Mouse (Mus musculus) limb, embryonic 15.5 days (tissue): ENCODE data around the gene Hsf4. TPM values are rescaled to one million over a fixed set of nuclear protein-coding genes. Genes with fewer than 3 reads are reported as not detected.

Experiments used
- ATAC-seq: fragments of 200-750 bp; cut with Nextera tagmentation; 2 replicates; pipeline ENCODE4 v1.8.0; 2017; ENCODE audit warnings: low read depth, moderate TSS enrichment; ENCODE audit not compliant: insufficient number of reproducible peaks, low FRiP score, low TSS enrichment
- H3K27ac ChIP-seq: fragments of 300-500 bp; sonication (generic); 2 replicates; pipeline ENCODE4 v1.5.1; 2015; ENCODE audit warnings: moderate library complexity, mild to moderate bottlenecking, inconsistent platforms
- H3K27me3 ChIP-seq: fragments of 300-500 bp; sonication (generic); 2 replicates; pipeline ENCODE4 v1.6.1; 2015; ENCODE audit warnings: inconsistent platforms
- H3K36me3 ChIP-seq: fragments of 300-500 bp; sonication (generic); 2 replicates; pipeline ENCODE4 v1.6.1; 2015; ENCODE audit warnings: inconsistent platforms
- H3K4me1 ChIP-seq: fragments of 300-500 bp; sonication (generic); 2 replicates; pipeline ENCODE4 v1.6.1; 2015; ENCODE audit warnings: inconsistent platforms
- H3K4me2 ChIP-seq: fragments of 300-500 bp; sonication (generic); 2 replicates; pipeline ENCODE4 v1.6.1; 2015; ENCODE audit warnings: mild to moderate bottlenecking, inconsistent platforms
- H3K4me3 ChIP-seq: fragments of 300-500 bp; sonication (generic); 2 replicates; pipeline ENCODE4 v1.5.1; 2015; ENCODE audit warnings: mild to moderate bottlenecking, inconsistent platforms
- H3K9ac ChIP-seq: fragments of 300-500 bp; sonication (generic); 2 replicates; pipeline ENCODE4 v1.6.1; 2015; ENCODE audit warnings: inconsistent platforms
- H3K9me3 ChIP-seq: fragments of 300-500 bp; sonication (generic); 2 replicates; pipeline ENCODE4 v1.6.1; 2016; ENCODE audit warnings: inconsistent platforms
- WGBS: fragments of 180-500 bp; shearing (Covaris S2); methylation state at CpG from one replicate; pipeline ENCODE4 v1.1.7; 2015; 5-methylcytosine and 5-hydroxymethylcytosine counted together
- microRNA counts: library from miRNA; unstranded; fragments of <30 nt; microRNA quantifications from one replicate; lab custom pipeline; 2016
- microRNA-seq: library from miRNA; unstranded; fragments of <30 nt; microRNA quantifications from one replicate; pipeline ENCODE4, GENCODE M21; 2016
- polyA plus RNA-seq: library from polyadenylated mRNA; unstranded; fragments of >200 nt; fragmentation: Nextera tagmentation; extraction: Ambion mirVana; gene quantifications from 2 replicates; pipeline ENCODE4 v1.2.1, GENCODE M21; 2015

Hsf4 gene
- polyA plus RNA-seq, 1 experiment from 2014 or later = 0.33 TPM

DNA sequence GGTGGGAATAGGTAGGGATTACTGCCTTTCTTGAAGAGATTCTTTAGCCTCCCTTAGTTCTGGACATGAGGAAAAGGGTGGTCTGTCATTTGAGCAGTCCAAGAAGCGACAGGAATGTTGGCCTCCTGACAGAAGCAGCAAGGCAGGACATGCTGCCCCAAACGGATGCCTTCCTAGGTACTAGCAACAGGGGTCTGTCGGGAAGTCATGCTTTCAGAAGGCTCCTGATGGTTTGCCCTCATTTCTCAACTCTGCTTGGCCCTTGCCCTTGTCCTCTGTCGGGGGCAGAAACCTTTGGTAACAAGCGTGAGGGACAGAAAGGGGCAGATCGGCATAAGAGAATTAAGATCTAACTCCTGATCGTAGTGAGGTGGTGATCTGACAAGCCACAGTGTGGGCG lies 40.5 kb downstream of the Hsf4 start:
- Histone ChIP-seq H3K9ac (no peak overlapping the region), H3K4me3 (no peak overlapping the region), H3K36me3 (peaks cover 76% of the 10 kb centered on the region), H3K27me3 (no peaks in the 10 kb centered on the region), H3K4me2 (no peak overlapping the region), H3K4me1 (peaks cover 14% of the 10 kb centered on the region), H3K27ac (no peak overlapping the region), H3K9me3 (no peaks in the 10 kb centered on the region)
- 84% methylated on average over 8 of the region's 8 CpGs for WGBS
- ATAC-seq = no peak

DNA sequence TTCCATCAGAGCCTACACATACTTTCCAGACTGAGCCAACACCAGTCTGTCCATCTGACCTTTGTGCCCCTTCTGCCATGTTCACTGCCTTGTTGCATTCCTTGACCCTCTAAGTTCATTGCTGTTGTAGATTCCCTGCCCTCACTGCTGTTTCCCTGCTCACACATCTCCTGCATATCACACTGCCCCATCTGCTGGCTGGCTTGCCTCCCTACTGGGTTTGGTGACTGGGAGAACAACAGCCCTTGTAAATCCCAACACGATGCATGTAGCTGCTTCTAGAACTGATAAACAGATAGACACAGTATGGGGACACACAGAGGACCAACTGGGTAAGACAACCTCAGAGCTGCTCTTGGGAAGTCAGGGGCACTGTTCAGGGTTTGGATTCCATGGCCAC lies 42.1 kb downstream of the Hsf4 start:
- WGBS = 88% methylated on average over 1 of the region's 1 CpGs
- H3K4me3 ChIP-seq = no peak overlapping the region
- ATAC-seq = no peak
- H3K4me1 ChIP-seq = no peaks in the 10 kb centered on the region
- no peak overlapping the region for H3K9ac ChIP-seq
- no peaks in the 10 kb centered on the region for H3K9me3 ChIP-seq
- H3K36me3 ChIP-seq = peaks cover 89% of the 10 kb centered on the region
- no peaks in the 10 kb centered on the region for H3K27me3 ChIP-seq
- no peak overlapping the region for H3K27ac ChIP-seq
- no peak overlapping the region for H3K4me2 ChIP-seq

DNA sequence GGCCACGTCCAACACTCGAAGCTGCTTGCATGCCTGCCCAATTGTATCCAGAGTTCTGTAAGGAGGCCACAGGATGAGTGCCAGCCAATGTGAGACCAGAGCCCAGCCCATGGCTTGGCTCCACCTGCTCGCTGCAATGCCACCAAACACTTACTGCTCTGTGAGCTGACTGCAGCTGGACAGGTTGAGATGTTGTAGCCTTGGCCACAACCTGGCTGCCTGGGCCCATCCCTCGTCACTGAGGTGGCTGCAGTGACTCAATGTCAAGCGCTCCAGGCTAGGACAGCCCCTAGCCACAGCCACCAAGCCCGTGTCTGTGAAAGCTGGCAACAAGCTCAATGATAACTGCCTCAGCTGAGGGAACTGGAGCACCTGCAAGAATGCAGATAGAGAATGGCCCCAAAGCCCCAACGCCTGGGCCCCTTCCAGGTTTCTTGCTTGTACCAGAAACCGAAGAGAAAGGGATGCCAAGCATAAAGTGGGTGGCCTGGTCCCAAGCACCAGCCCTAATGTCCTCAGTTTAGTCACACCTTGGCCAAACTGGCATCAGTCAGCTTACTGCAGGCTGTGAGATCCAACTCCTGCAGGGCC lies 43.4 kb downstream of the Hsf4 start:
- H3K27ac ChIP-seq = no peak overlapping the region
- H3K4me2 ChIP-seq = no peak overlapping the region
- 89% methylated on average over 8 of the region's 8 CpGs for WGBS
- H3K27me3 ChIP-seq = no peaks in the 10 kb centered on the region
- no peak overlapping the region for H3K9ac ChIP-seq
- no peak for ATAC-seq
- peaks cover 92% of the 10 kb centered on the region for H3K36me3 ChIP-seq
- no peaks in the 10 kb centered on the region for H3K4me1 ChIP-seq
- no peaks in the 10 kb centered on the region for H3K9me3 ChIP-seq
- H3K4me3 ChIP-seq = no peak overlapping the region

DNA sequence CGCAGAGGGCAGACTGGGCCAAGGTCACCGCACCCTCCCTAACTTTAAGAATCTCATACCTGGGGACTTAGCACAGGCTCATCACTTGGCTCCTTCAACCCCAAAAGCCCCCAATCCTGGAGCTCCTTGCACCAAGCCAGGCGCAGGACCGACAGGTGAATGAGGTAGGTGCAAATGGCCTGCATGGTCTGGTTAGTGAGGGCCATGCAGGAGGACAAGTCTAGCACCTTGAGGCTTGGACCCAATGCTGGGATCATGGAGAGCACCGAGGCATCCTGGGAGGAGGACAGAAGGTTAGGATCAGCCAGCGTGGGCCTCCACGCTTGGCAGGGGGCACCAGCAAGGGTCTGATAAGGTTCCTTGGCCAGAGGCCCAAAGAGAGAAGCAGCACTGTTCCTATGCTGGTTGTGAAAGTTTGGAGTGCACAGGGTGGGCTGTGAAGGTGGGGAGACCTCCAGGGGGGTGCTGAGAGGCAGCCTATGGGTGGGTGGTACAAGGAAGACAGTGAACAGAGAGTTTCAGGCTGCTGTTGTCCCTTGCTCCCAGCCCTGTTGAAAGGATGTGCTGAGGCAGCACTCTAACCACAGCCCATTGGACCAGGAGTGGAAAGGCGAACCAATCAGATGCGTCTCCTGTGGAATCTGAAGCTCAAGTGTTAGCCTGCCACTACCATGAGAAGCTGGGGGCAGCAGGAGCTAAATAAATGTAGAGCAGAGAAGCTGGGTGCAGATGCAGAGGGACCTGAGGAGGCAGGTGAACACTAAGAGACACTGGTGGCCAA lies 44.2 kb downstream of the Hsf4 start:
- WGBS = 85% methylated on average over 9 of the region's 9 CpGs
- Histone ChIP-seq H3K27ac (no peak overlapping the region), H3K4me2 (no peak overlapping the region), H3K27me3 (no peaks in the 10 kb centered on the region), H3K9me3 (no peaks in the 10 kb centered on the region), H3K9ac (no peak overlapping the region), H3K4me1 (no peaks in the 10 kb centered on the region), H3K36me3 (peaks cover 91% of the 10 kb centered on the region), H3K4me3 (no peak overlapping the region)
- no peak for ATAC-seq

DNA sequence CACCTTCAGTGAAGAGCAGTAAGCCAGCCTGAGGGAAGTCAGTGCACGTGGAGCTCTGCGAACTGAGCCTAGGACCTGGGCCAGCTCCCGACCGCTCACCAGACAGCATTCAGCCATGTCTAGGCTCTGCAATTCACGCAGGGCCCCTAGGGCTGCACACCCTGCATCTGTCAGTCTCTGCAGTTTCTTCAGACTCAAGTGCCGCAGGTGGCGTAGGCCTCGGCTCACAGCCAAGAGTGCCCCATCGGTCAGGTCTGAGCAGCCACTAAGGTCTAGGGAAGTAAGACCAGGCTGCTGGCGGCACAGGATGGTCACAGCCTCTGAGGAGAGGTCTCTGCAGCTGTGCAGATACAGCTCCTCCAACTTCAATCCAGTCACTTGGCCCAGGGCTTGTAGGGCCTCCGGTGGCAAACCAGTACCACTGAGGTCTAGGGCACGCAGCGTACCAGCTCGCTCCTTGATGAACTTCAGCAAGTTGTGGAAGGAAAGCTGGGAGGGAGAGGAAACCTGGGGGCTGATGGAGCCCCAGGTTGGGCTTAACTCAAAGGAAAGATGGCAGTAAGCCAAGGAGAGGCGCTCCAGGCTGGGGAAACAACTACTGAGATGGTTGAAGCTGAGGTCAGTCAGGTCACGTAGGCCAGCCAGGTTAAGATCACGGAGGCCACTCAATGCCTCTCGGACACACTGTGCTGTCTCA lies 45.6 kb downstream of the Hsf4 start:
- no peaks in the 10 kb centered on the region for H3K4me1 ChIP-seq
- H3K27ac ChIP-seq = no peak overlapping the region
- no peak overlapping the region for H3K9ac ChIP-seq
- ATAC-seq = no peak
- H3K27me3 ChIP-seq = no peaks in the 10 kb centered on the region
- H3K4me2 ChIP-seq = no peak overlapping the region
- H3K4me3 ChIP-seq = no peak overlapping the region
- WGBS = 84% methylated on average over 18 of the region's 18 CpGs
- no peaks in the 10 kb centered on the region for H3K9me3 ChIP-seq
- peaks cover 92% of the 10 kb centered on the region for H3K36me3 ChIP-seq

DNA sequence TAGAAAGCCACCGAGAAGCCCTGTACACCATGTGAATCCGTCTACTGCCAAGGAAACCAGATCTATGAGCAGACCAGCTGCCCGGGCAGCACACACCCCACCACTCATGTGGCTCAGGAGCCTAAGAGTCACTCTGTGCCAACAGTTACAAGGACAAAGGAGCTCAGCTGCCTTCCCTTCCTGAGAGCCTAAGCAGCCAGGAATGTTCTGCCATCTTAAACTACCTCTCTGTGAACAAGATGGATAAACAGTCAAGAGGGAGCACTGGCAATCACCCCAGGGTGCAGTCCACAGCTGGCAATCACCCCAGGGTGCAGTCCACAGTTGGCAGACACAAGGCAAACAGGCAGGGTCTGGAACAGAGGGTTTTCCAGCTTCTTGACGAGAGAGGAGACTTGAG lies 48.3 kb downstream of the Hsf4 start:
- peaks cover 75% of the 10 kb centered on the region for H3K36me3 ChIP-seq
- H3K4me2 ChIP-seq = no peak overlapping the region
- no peaks in the 10 kb centered on the region for H3K27me3 ChIP-seq
- no peak for ATAC-seq
- no peak overlapping the region for H3K27ac ChIP-seq
- H3K9ac ChIP-seq = no peak overlapping the region
- H3K9me3 ChIP-seq = no peaks in the 10 kb centered on the region
- no peak overlapping the region for H3K4me3 ChIP-seq
- no peaks in the 10 kb centered on the region for H3K4me1 ChIP-seq
- WGBS = 91% methylated on average over 4 of the region's 4 CpGs

DNA sequence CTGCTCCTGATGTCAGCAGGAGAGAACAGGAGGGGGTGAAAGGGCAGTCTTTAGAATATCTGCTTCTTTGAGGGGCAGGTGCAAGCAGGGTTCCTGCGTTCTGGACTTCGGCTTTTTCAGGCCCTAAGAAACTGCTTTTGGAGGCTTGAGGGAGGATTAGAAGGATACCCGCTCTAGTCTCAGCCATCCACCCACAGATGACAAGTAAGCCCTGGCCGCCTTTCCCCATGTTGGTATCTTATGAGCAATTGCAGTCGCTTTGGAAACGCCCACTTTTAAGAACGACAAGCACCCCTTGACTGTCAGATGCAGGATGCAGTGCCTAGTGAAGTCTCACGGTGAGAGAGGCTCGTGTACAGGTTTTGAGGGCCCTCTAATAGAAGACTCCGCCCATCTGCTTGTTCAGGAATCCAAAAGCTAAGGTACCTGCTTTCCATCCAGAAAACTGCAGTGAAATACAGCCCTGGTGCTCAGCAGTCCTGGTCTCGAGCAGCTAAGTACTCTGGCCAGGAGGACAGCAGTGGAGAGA lies 49.1 kb downstream of the Hsf4 start:
- no peak for ATAC-seq
- no peaks in the 10 kb centered on the region for H3K4me1 ChIP-seq
- no peak overlapping the region for H3K4me2 ChIP-seq
- peaks cover 69% of the 10 kb centered on the region for H3K36me3 ChIP-seq
- H3K4me3 ChIP-seq = no peak overlapping the region
- H3K9ac ChIP-seq = no peak overlapping the region
- H3K27ac ChIP-seq = no peak overlapping the region
- H3K27me3 ChIP-seq = no peaks in the 10 kb centered on the region
- no peaks in the 10 kb centered on the region for H3K9me3 ChIP-seq
- WGBS = 77% methylated on average over 11 of the region's 11 CpGs

DNA sequence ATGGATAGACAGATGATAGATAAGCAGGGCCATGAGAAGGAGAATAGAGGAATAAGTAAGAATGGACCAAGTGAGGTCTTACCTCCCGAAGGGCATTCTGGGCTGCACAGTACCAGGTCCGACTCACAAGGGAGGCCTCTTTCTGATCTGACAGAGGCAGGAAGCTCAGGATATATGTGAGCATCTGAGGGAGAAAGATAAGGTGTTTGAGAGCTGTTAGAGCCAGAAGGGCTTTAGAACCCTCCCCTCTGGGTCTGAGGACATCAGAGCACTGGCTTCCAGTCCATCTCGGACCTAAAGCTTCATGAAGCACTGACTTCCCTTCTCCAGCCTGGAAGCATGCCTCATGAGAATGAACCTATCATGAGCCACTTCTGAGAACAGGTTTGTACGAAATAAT lies 53.6 kb downstream of the Hsf4 start:
- Histone ChIP-seq H3K9me3 (no peaks in the 10 kb centered on the region), H3K27ac (no peak overlapping the region), H3K4me1 (peaks cover 21% of the 10 kb centered on the region), H3K4me3 (no peak overlapping the region), H3K27me3 (no peaks in the 10 kb centered on the region), H3K4me2 (no peak overlapping the region), H3K36me3 (peaks cover 33% of the 10 kb centered on the region), H3K9ac (no peak overlapping the region)
- no peak for ATAC-seq
- WGBS = 87% methylated on average over 4 of the region's 4 CpGs

MicroRNAs encoded within 50 kb of the gene (microRNA counts, 519-probe panel; counts per million panel counts)
- microRNA mmu-miR-328 (lab: Ali Mortazavi, UCI) = 2,158 counts per million, percentile 40 among the panel's probes with 10 or more counts

Small RNA genes lying within 50 kb of the gene (microRNA-seq; reads per million reads assigned to microRNA genes)
- gene Gm27320 (not detected), gene Mir328 (149 reads per million, percentile 54 among the genes with 10 or more reads in this experiment)

Other genes starting within 250 kb of the Hsf4 start
- not detected in 2 replicates for gene Ces3a, start 221.2 kb upstream of the Hsf4 start, polyA plus RNA-seq
- not detected in 2 replicates for gene Ces3b, start 186.0 kb upstream of the Hsf4 start, polyA plus RNA-seq
- not detected in 2 replicates for gene Ces4a, start 138.0 kb upstream of the Hsf4 start, polyA plus RNA-seq
- gene Cbfb, start 99.1 kb upstream of the Hsf4 start, polyA plus RNA-seq = 77.3 and 89.0 TPM in 2 replicates
- gene D230025D16Rik, start 44.7 kb upstream of the Hsf4 start, polyA plus RNA-seq = 25.6 and 28.7 TPM in 2 replicates
- gene B3gnt9, start 14.6 kb upstream of the Hsf4 start, polyA plus RNA-seq = 50.7 and 50.8 TPM in 2 replicates
- 30.8 and 38.0 TPM in 2 replicates for gene Tradd, start 5.2 kb upstream of the Hsf4 start, polyA plus RNA-seq
- 4.6 and 4.9 TPM in 2 replicates for gene Fbxl8, start 5.2 kb upstream of the Hsf4 start, polyA plus RNA-seq
- 3.1 and 5.3 TPM in 2 replicates for gene Nol3, start 6.3 kb downstream of the Hsf4 start, polyA plus RNA-seq
- 11.0 and 11.1 TPM in 2 replicates for gene 4931428F04Rik, start 20.1 kb downstream of the Hsf4 start, polyA plus RNA-seq
- 9.0 and 10.6 TPM in 2 replicates for gene Exoc3l, start 26.3 kb downstream of the Hsf4 start, polyA plus RNA-seq
- gene E2f4, start 27.9 kb downstream of the Hsf4 start, polyA plus RNA-seq = 63.7 and 65.5 TPM in 2 replicates
- 8.9 TPM in 2 replicates for gene Elmo3, start 35.8 kb downstream of the Hsf4 start, polyA plus RNA-seq
- 1.7 and 1.9 TPM in 2 replicates for gene Lrrc29, start 56.5 kb downstream of the Hsf4 start, polyA plus RNA-seq
- gene Tmem208, start 56.6 kb downstream of the Hsf4 start, polyA plus RNA-seq = 120 and 129 TPM in 2 replicates
- gene Fhod1, start 78.2 kb downstream of the Hsf4 start, polyA plus RNA-seq = 1.6 and 1.8 TPM in 2 replicates
- 2.7 and 2.9 TPM in 2 replicates for gene Slc9a5, start 79.0 kb downstream of the Hsf4 start, polyA plus RNA-seq
- 0.55 and 0.88 TPM in 2 replicates for gene Plekhg4, start 103.5 kb downstream of the Hsf4 start, polyA plus RNA-seq
- not detected in 2 replicates for gene Kctd19, start 143.7 kb downstream of the Hsf4 start, polyA plus RNA-seq
- 0.37 and 0.53 TPM in 2 replicates for gene Lrrc36, start 143.8 kb downstream of the Hsf4 start, polyA plus RNA-seq
- 160 and 305 TPM in 2 replicates for gene Tppp3, start 201.7 kb downstream of the Hsf4 start, polyA plus RNA-seq
- gene Zdhhc1, start 227.1 kb downstream of the Hsf4 start, polyA plus RNA-seq = 40.0 and 42.2 TPM in 2 replicates
- 1.2 and 1.9 TPM in 2 replicates for gene Hsd11b2, start 249.0 kb downstream of the Hsf4 start, polyA plus RNA-seq